Mouse (Mus musculus): ENCODE measurements around the gene Gabrb1. TPM values are rescaled to one million over a fixed set of nuclear protein-coding genes. Genes with fewer than 3 reads are reported as not detected.

Gabrb1 gene
- polyA plus RNA-seq, 1 experiment from 2014 or later: 0.43 TPM

DNA sequence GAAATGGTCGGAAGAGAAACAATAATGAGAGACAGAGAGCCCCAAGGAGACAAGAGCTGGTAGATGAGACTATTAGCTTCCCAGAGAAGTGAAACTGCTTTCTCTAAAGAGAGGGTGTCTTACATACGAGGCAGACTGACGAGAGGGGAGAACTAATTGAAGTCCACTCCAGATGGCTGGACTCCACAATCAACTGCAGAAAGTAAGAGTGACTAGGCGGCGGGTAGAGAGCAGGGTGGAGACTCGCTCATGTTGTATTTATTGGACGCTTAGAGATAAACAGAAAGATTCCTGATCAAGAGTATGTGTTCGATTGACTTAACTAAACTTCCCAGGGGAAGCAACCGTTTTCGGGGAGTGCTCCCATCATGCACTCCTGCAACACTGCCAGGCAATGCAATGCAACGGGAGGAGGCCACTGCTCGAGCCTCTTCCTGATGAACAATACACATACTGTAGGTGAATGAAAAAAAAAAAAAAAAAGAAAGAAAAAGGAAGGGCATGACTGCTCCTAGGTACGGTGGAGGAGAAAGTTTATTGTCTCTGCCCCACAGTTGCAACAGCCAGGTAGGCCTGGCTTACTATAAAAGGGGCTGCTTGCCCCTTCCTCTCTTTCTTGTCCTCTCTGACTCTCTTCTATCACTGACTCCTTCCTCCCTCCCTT lies 526.7 kb downstream of the Gabrb1 start:
- 83% methylated on average over 13 of the region's 13 CpGs for WGBS
- no peak overlapping the region for H3K4me3 ChIP-seq (ENCODE audit: low read depth, low read length)
- H3K4me2 ChIP-seq (ENCODE audit: low read length): no peak overlapping the region
- H3K27me3 ChIP-seq (replicated peaks; ENCODE audit: control insufficient read depth, insufficient read depth, low read length): no peaks in the 10 kb centered on the region
- H3K4me1 ChIP-seq (replicated peaks; ENCODE audit: control insufficient read depth, insufficient read depth, low read length): no peaks in the 10 kb centered on the region
- H3K9me3 ChIP-seq (ENCODE audit: control insufficient read depth, low read length): no peaks in the 10 kb centered on the region
- no peak overlapping the region for H3K9ac ChIP-seq (ENCODE audit: low read length)
- no peak overlapping the region for H3K27ac ChIP-seq (ENCODE audit: low read depth)
- DNase-seq (ENCODE audit: low spot score) (peak; percentile 21), ATAC-seq (replicated peaks; ENCODE audit: low FRiP score, low TSS enrichment, low read depth) (no peak)
- H3K36me3 ChIP-seq (ENCODE audit: control insufficient read depth, insufficient read depth, low read length): no peaks in the 10 kb centered on the region

DNA sequence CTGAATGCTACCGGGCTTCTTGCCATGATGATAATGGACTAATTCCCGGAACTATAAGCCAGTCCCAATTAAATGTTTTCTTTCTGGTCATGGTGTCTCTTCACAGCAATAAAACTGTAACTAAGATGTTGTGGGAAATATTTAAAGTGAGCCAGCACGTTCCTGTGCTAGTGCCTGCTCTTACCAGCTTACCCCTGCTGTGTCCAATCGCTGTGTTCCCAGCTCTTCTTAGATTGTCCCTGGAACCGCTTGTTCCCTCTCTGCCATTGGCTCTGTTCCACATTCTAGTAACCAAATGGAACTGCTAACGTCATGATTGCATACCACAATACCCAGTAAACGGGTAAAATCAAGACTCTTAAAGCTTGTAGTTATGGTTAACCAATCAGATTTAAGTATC lies 533.2 kb downstream of the Gabrb1 start:
- Histone ChIP-seq H3K36me3 (ENCODE audit: control insufficient read depth, insufficient read depth, low read length) (no peaks in the 10 kb centered on the region), H3K9me3 (ENCODE audit: control insufficient read depth, low read length) (no peaks in the 10 kb centered on the region), H3K4me3 (ENCODE audit: low read depth, low read length) (no peak overlapping the region), H3K4me2 (ENCODE audit: low read length) (no peak overlapping the region), H3K4me1 (replicated peaks; ENCODE audit: control insufficient read depth, insufficient read depth, low read length) (no peaks in the 10 kb centered on the region), H3K27me3 (replicated peaks; ENCODE audit: control insufficient read depth, insufficient read depth, low read length) (no peaks in the 10 kb centered on the region), H3K9ac (ENCODE audit: low read length) (no peak overlapping the region), H3K27ac (ENCODE audit: low read depth) (no peak overlapping the region)
- DNase-seq (ENCODE audit: low spot score) (no peak), ATAC-seq (replicated peaks; ENCODE audit: low FRiP score, low TSS enrichment, low read depth) (no peak)
- 87% methylated on average over 7 of the region's 7 CpGs for WGBS

DNA sequence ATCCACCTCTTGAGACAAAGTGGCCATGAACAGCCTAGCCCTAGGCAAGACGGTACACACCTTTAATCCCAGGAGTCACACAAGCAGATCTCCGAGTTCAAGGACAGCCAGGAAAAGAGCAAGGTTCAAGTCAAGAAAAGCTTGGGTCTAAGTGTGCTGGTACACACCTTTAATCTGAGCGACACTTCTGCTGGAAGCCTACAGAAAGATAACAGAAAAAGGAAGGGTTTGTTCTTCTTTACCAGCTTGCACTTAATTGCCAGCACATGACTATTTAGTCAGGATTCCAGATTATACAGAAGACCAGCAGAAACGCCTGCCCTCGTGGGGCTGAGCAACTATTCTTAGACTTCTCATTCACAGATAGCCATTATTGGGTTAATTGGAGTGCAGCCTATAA lies 534.0 kb downstream of the Gabrb1 start:
- no peak overlapping the region for H3K9ac ChIP-seq (ENCODE audit: low read length)
- no peaks in the 10 kb centered on the region for H3K36me3 ChIP-seq (ENCODE audit: control insufficient read depth, insufficient read depth, low read length)
- ATAC-seq (replicated peaks; ENCODE audit: low FRiP score, low TSS enrichment, low read depth): no peak
- no peaks in the 10 kb centered on the region for H3K4me1 ChIP-seq (replicated peaks; ENCODE audit: control insufficient read depth, insufficient read depth, low read length)
- no peaks in the 10 kb centered on the region for H3K27me3 ChIP-seq (replicated peaks; ENCODE audit: control insufficient read depth, insufficient read depth, low read length)
- H3K4me2 ChIP-seq (ENCODE audit: low read length): no peak overlapping the region
- no peaks in the 10 kb centered on the region for H3K9me3 ChIP-seq (ENCODE audit: control insufficient read depth, low read length)
- peak; percentile 32 for DNase-seq (ENCODE audit: low spot score)
- H3K4me3 ChIP-seq (ENCODE audit: low read depth, low read length): no peak overlapping the region
- 78% methylated on average over 5 of the region's 5 CpGs for WGBS
- no peak overlapping the region for H3K27ac ChIP-seq (ENCODE audit: low read depth)

DNA sequence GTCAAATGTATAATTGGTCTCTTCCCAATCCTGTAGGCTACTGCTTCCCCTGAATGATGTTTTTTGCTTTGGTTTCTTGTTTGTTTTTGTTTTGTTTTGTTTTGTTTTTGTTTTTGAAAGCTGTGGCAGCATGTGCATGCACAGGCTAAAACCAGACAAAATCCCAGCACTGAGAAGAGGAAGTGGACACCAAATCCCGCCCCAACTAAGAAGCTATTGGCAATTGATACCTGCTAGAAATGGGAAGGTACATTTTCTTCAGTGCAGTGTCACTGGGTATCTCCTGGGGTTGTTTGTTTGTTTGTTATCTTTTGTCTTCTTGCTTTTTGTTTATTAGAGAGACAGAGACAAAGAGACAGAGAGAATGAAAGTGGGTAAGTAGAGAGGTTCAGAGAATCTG lies 537.5 kb downstream of the Gabrb1 start:
- WGBS: 93% methylated on average over 1 of the region's 1 CpGs
- no peak overlapping the region for H3K27ac ChIP-seq (ENCODE audit: low read depth)

More for the DNA sequence above, 537.5 kb downstream of the Gabrb1 start:
- H3K4me1 ChIP-seq (replicated peaks; ENCODE audit: control insufficient read depth, insufficient read depth, low read length): no peaks in the 10 kb centered on the region
- ATAC-seq (replicated peaks; ENCODE audit: low FRiP score, low TSS enrichment, low read depth): no peak
- H3K4me3 ChIP-seq (ENCODE audit: low read depth, low read length): no peak overlapping the region
- DNase-seq (ENCODE audit: low spot score): no peak
- H3K27me3 ChIP-seq (replicated peaks; ENCODE audit: control insufficient read depth, insufficient read depth, low read length): no peaks in the 10 kb centered on the region
- no peaks in the 10 kb centered on the region for H3K9me3 ChIP-seq (ENCODE audit: control insufficient read depth, low read length)
- H3K4me2 ChIP-seq (ENCODE audit: low read length): no peak overlapping the region
- H3K36me3 ChIP-seq (ENCODE audit: control insufficient read depth, insufficient read depth, low read length): no peaks in the 10 kb centered on the region
- H3K9ac ChIP-seq (ENCODE audit: low read length): no peak overlapping the region

Other genes starting within 250 kb of the Gabrb1 start
- gene Cox7b2, start 109.9 kb upstream of the Gabrb1 start, polyA plus RNA-seq (2014; fragmentation: Nextera tagmentation; extraction: Ambion mirVana): not detected in 2 replicates
- 1.5 and 3.1 TPM in 2 replicates for gene Gabra4, start 195 bp downstream of the Gabrb1 start, polyA plus RNA-seq (2014; fragmentation: Nextera tagmentation; extraction: Ambion mirVana)

All from intestine, embryonic 14.5 days (tissue).